Mouse (Mus musculus) embryonic stem cell, embryonic (primary cell): ENCODE results near the gene Rho.

Experiments used
- CTCF ChIA-PET, 4 experiments: fragments of 300-600 bp in 2 of 4; fragments of 350-600 bp in 2 of 4; sonication (Branson Sonifier 250); formaldehyde crosslinking; loops; one replicate each; lab custom pipeline; 2022; ENCODE audit warnings: inconsistent platforms in 2 of 4; lab: Charles Lee
- POLR2A ChIA-PET, 4 experiments: fragments of 300-600 bp in 2 of 4; fragments of 350-600 bp in 2 of 4; sonication (Branson Sonifier 250); formaldehyde crosslinking; loops; one replicate each; lab custom pipeline; 2022; ENCODE audit warnings: antibody characterized with exemption in 4 of 4, inconsistent platforms in 1 of 4; lab: Charles Lee

Gene Rho

GRCm38 (mm10) chr6:115977810-115978209, 46.3 kb downstream of the Rho start:
- POLR2A ChIA-PET = interaction anchor here in 1 of 4 experiments (0.5 kb wide), 1 partner anchor 360 kb away, joined by 3 read pairs; no protein-coding TSS in a partner anchor
- CTCF ChIA-PET = interaction anchor here in 1 of 4 experiments (1.8 kb wide), 1 partner anchor 15 kb away, joined by 7 read pairs; no protein-coding TSS in a partner anchor

- POLR2A ChIA-PET = no interaction called here
- CTCF ChIA-PET = no interaction called here
Measured at GRCm38 (mm10) chr6:115978596-115978995, 47.0 kb downstream of the Rho start.

- POLR2A ChIA-PET = interaction anchor here in 1 of 4 experiments (0.6 kb wide), 1 partner anchor 18 kb away, joined by 4 read pairs; no protein-coding TSS in a partner anchor
- CTCF ChIA-PET = interaction anchor here (0.6 to 4.4 kb wide), 6 partner anchors 13 to 92 kb away, joined by 3 to 14 read pairs (median 4); no protein-coding TSS in a partner anchor
Measured at GRCm38 (mm10) chr6:115982889-115983288, 51.3 kb downstream of the Rho start.

- POLR2A ChIA-PET = interaction anchor here in 3 of 4 experiments (0.6 to 1.4 kb wide), 5 partner anchors 14 to 211 kb away, joined by 3 to 4 read pairs (median 3); no protein-coding TSS in a partner anchor
- CTCF ChIA-PET = interaction anchor here (0.6 to 4.4 kb wide), 8 partner anchors 12 to 544 kb away, joined by 3 to 14 read pairs (median 4); no protein-coding TSS in a partner anchor
Measured at GRCm38 (mm10) chr6:115983306-115984038, 51.9 kb downstream of the Rho start.

- ChIA-PET POLR2A (interaction anchor here in 2 of 4 experiments (1.1 to 1.4 kb wide), 2 partner anchors 10 to 13 kb away, joined by 3 to 4 read pairs; no protein-coding TSS in a partner anchor), CTCF (interaction anchor here in 2 of 4 experiments (0.7 to 1.5 kb wide), 2 partner anchors 22 to 1676 kb away, joined by 4 to 11 read pairs; no protein-coding TSS in a partner anchor)
Measured at GRCm38 (mm10) chr6:115984580-115984979, 53.0 kb downstream of the Rho start.

GRCm38 (mm10) chr6:115985622-115986021, 54.1 kb downstream of the Rho start:
- POLR2A ChIA-PET = interaction anchor here in 1 of 4 experiments (1.1 kb wide), 1 partner anchor 9 kb away, joined by 3 read pairs; no protein-coding TSS in a partner anchor
- CTCF ChIA-PET = interaction anchor here in 2 of 4 experiments (1.1 to 1.5 kb wide), 2 partner anchors 21 to 23 kb away, joined by 3 to 11 read pairs; no protein-coding TSS in a partner anchor

GRCm38 (mm10) chr6:115986472-115987095, 55.0 kb downstream of the Rho start:
- POLR2A ChIA-PET = interaction anchor here in 1 of 4 experiments (0.9 to 1.0 kb wide), 3 partner anchors 13 to 44 kb away, joined by 3 to 4 read pairs (median 4); no protein-coding TSS in a partner anchor
- CTCF ChIA-PET = interaction anchor here in 2 of 4 experiments (0.6 to 1.1 kb wide), 2 partner anchors 18 to 22 kb away, joined by 3 to 4 read pairs; no protein-coding TSS in a partner anchor

- CTCF ChIA-PET = interaction anchor here in 2 of 4 experiments (0.6 to 1.3 kb wide), 2 partner anchors 25 to 339 kb away, joined by 3 read pairs; no protein-coding TSS in a partner anchor
- POLR2A ChIA-PET = interaction anchor here in 2 of 4 experiments (0.5 to 1.0 kb wide), 4 partner anchors 14 to 44 kb away, joined by 3 to 4 read pairs (median 4); no protein-coding TSS in a partner anchor
Measured at GRCm38 (mm10) chr6:115987096-115987747, 55.7 kb downstream of the Rho start.

- POLR2A ChIA-PET = interaction anchor here in 1 of 4 experiments (1.0 kb wide), 1 partner anchor 15 kb away, joined by 3 read pairs; no protein-coding TSS in a partner anchor
- CTCF ChIA-PET = interaction anchor here in 1 of 4 experiments (1.3 kb wide), 1 partner anchor 26 kb away, joined by 3 read pairs; no protein-coding TSS in a partner anchor
Measured at GRCm38 (mm10) chr6:115989032-115989431, 57.5 kb downstream of the Rho start.

- ChIA-PET CTCF (interaction anchor here in 2 of 4 experiments (0.8 to 1.3 kb wide), 2 partner anchors 27 to 953 kb away, joined by 3 to 5 read pairs; no protein-coding TSS in a partner anchor), POLR2A (no interaction called here)
Measured at GRCm38 (mm10) chr6:115989607-115990006, 58.1 kb downstream of the Rho start.
